Mouse (Mus musculus): ENCODE data around the gene Filip1.

- TF ChIP-seq CTCF (IDR thresholded peaks at IDR 0.05; ENCODE audit: control insufficient read depth, insufficient read depth, low read length) (no peak), POLR2A (IDR thresholded peaks at IDR 0.05; ENCODE audit: borderline replicate concordance, control insufficient read depth, low read depth, low read length) (no peak)
Measured at GRCm38 (mm10) chr9:79973582-79973981, 39.1 kb downstream of the Filip1 start.

All from bone marrow, adult 2 months (tissue).